Mouse (Mus musculus): ENCODE data around the gene Ptrh2.

DNA sequence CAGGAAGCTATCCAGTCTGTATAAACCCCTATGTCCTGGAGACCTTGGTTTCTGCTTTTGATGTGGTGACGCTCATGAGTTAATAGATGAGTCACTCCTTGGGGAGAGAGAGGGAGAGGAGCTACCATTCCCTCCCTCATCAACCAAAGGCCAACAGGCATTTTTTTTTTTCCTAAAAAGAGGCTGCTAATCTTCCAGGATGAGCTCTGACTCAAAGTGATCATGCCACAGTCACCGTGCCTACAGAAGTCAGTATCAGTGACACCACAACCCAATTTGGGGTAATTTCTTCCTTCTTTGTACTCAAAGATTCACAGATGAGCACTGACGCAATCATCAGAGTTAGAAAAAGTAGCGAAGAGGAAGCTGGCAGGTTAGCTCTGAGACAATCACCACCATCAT lies 31.2 kb upstream of the Ptrh2 start:
- TF ChIP-seq POLR2A (IDR thresholded peaks at IDR 0.05; ENCODE audit: low read depth, low read length) (no peak), CTCF (conservative IDR thresholded peaks at IDR 0.05; ENCODE audit: insufficient read depth, insufficient read length, low read depth, low read length) (no peak)

Data from kidney, adult 2 months (tissue).